Mouse (Mus musculus) neural tube, embryonic 11.5 days (tissue): Measurements from ENCODE around the gene Rnf212b. TPM values are rescaled to one million over a fixed set of nuclear protein-coding genes. Genes with fewer than 3 reads are reported as not detected.
"Not testable (repeated sequence)": the region's sequence is repeated elsewhere in the genome, so short reads cannot be mapped to it uniquely, and the experiment has no call there.

Experiments used
- ATAC-seq: fragments of 200-750 bp; cut with Nextera tagmentation; 2 replicates; pipeline ENCODE4 v1.8.0; 2017; ENCODE audit warnings: moderate number of reproducible peaks, mild to moderate bottlenecking, moderate TSS enrichment, moderate library complexity; ENCODE audit not compliant: insufficient read depth, low FRiP score, low TSS enrichment
- DNase-seq: peaks from one replicate; pipeline ENCODE4 v3.0.0-alpha.2; 2015; ENCODE audit warnings: low spot score
- H3K27ac ChIP-seq: fragments of 300-500 bp; sonication (generic); 2 replicates; pipeline ENCODE4 v1.5.1; 2014; ENCODE audit warnings: low read depth, mild to moderate bottlenecking, low read length
- H3K27me3 ChIP-seq: fragments of 300-500 bp; sonication (generic); 2 replicates; pipeline ENCODE4 v1.6.1; 2014; ENCODE audit warnings: mild to moderate bottlenecking, low read length, mixed read lengths; ENCODE audit not compliant: control insufficient read depth, insufficient read depth
- H3K36me3 ChIP-seq: fragments of 300-500 bp; sonication (generic); 2 replicates; pipeline ENCODE4 v1.6.1; 2014; ENCODE audit warnings: mild to moderate bottlenecking, low read length, moderate library complexity, mixed read lengths; ENCODE audit not compliant: control insufficient read depth, insufficient read depth
- H3K4me1 ChIP-seq: fragments of 300-500 bp; sonication (generic); 2 replicates; pipeline ENCODE4 v1.6.1; 2014; ENCODE audit warnings: low read length, mixed read lengths; ENCODE audit not compliant: control insufficient read depth, insufficient read depth
- H3K4me2 ChIP-seq: fragments of 300-500 bp; sonication (generic); 2 replicates; pipeline ENCODE4 v1.6.1; 2014; ENCODE audit warnings: low read depth, mild to moderate bottlenecking, moderate library complexity
- H3K4me3 ChIP-seq: fragments of 300-500 bp; sonication (generic); 2 replicates; pipeline ENCODE4 v1.5.1; 2014; ENCODE audit warnings: low read depth, low read length
- H3K9ac ChIP-seq: fragments of 300-500 bp; sonication (generic); 2 replicates; pipeline ENCODE4 v1.6.1; 2014; ENCODE audit warnings: mild to moderate bottlenecking, low read length
- H3K9me3 ChIP-seq: fragments of 300-500 bp; sonication (generic); 2 replicates; pipeline ENCODE4 v1.6.1; 2016; ENCODE audit warnings: low read length; ENCODE audit not compliant: control insufficient read depth
- WGBS: fragments of 180-500 bp; shearing (Covaris S2); extraction: QIAGEN DNeasy Blood & Tissue Kit; methylation state at CpG from one replicate; pipeline ENCODE4 v1.1.7; 2014; 5-methylcytosine and 5-hydroxymethylcytosine counted together
- polyA plus RNA-seq: library from polyadenylated mRNA; unstranded; fragments of >200 nt; fragmentation: Nextera tagmentation; extraction: Ambion mirVana; gene quantifications from 2 replicates; pipeline ENCODE4 v1.2.1, GENCODE M21; 2014

Gene Rnf212b
- not detected in 2 replicates for polyA plus RNA-seq

DNA sequence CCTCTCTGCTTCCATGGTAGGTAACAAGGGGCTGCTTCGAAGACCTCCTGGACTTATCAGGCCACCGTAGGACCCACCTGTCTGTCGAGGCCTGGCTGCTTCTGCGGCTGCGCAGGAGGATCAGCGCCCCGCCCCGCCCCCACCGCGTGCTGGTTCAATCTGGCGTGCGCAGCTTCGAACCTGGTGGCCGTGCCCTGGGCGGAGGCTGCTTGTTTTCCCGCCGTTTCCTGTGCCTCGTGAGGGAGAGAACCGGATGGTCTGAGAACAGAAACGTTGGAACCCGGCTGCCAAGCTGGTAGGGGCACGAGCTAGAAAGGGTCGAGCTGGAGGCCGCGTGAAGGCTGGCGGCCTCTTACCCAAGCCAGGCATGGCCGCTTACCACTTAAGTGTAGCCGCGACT lies at the start of gene Rnf212b:
Gene Rnf212b, plus strand, starts transcription at position 151 of the 400 bp plus-strand sequence.
- ATAC-seq (no peak), DNase-seq (no peak)
- H3K4me2 ChIP-seq = no peak within 1 kb of the TSS
- 82% methylated on average over 29 of the region's 29 CpGs for WGBS
- H3K27ac ChIP-seq = no peak within 1 kb of the TSS
- no peaks in the 10 kb centered on the region for H3K4me1 ChIP-seq
- H3K9me3 ChIP-seq = no peaks in the 10 kb centered on the region
- no peak within 1 kb of the TSS for H3K4me3 ChIP-seq
- no peak within 1 kb of the TSS for H3K9ac ChIP-seq
- no peaks in the 10 kb centered on the region for H3K27me3 ChIP-seq
- no peaks in the 10 kb centered on the region for H3K36me3 ChIP-seq

DNA sequence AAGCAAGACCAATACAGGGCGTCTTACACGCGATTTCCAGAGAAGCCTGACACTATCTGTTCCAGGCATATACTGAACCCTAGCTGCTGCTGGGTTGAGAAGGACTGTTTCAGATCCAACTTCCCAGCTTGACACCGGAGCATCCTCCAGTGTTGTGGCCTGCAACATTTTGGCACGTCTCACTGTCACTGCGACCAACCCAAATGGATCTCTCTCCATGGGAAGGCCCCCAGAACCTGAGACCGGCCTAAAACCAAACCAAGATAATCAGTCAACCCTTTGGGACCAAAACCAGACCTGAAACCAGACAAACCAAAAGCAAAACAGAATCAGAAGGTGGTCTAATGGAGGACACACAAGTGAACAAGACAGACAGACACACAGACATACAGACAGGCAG lies 47.0 kb upstream of the Rnf212b start:
- not testable (repeated sequence) for H3K27ac ChIP-seq, ATAC-seq, H3K27me3 ChIP-seq, H3K4me2 ChIP-seq, H3K9me3 ChIP-seq, H3K9ac ChIP-seq, H3K4me1 ChIP-seq, H3K4me3 ChIP-seq, H3K36me3 ChIP-seq, DNase-seq
- WGBS = 98% methylated on average over 6 of the region's 7 CpGs

DNA sequence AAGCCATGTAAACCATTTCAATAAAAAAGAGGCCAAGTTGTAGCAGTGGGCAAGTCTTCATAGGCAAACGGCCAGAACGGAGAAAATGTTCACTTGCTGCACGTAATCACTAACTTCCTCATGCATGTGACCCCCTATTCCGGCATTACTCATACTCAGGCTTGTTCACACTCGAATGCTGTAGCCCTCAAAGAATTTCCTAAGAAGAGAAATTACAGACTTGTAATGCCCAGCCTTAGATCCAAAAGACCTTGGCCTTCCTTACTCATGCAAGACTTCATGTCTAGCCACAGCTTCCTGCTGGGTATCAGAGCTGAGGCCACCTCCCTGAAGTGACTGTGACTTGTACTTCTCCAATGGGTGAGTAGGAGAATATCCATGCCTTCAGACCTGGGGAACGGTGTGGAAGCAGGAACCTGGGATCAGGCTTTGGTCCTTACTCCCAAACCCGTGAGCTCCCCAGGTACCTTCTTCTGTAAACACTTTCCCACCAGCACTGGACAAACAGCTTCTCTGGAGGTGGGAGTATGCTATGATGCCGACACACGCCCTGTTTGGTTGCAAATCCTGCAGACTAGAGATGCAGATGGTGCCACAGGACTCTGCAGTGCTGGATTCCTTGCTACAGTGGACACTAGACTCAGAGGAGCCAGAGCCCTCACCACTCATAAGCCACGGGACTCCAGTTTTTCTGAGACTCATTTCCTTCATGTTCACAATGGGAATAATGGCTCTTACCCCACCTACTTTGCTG lies 45.5 kb upstream of the Rnf212b start:
- Histone ChIP-seq H3K9ac (no peak overlapping the region), H3K4me1 (no peaks in the 10 kb centered on the region), H3K9me3 (no peaks in the 10 kb centered on the region), H3K27ac (no peak overlapping the region), H3K4me2 (no peak overlapping the region), H3K4me3 (no peak overlapping the region), H3K36me3 (no peaks in the 10 kb centered on the region), H3K27me3 (no peaks in the 10 kb centered on the region)
- no peak for DNase-seq
- WGBS = 88% methylated on average over 10 of the region's 10 CpGs
- ATAC-seq = no peak

DNA sequence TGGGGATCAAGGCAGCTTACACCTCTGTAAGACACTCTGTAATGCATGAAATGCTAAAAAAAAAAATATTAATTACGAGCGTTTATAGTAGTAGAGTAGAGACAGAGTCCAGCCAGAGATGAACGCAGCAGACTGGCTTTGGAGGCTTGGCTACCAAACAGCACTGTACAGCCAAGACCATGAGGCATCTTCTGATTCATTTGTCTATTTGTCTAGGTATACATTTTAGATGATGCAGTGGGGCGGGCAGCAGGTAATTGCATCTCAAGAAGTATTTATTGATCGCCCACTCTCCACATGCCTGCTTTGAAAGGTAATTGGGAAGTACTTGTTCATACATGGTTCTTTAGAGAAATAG lies 44.9 kb upstream of the Rnf212b start:
- Histone ChIP-seq H3K4me1 (no peaks in the 10 kb centered on the region), H3K9me3 (no peaks in the 10 kb centered on the region), H3K4me3 (no peak overlapping the region), H3K9ac (no peak overlapping the region), H3K27ac (no peak overlapping the region), H3K36me3 (no peaks in the 10 kb centered on the region), H3K4me2 (no peak overlapping the region), H3K27me3 (no peaks in the 10 kb centered on the region)
- WGBS = 97% methylated on average over 5 of the region's 5 CpGs
- no peak for DNase-seq
- no peak for ATAC-seq

DNA sequence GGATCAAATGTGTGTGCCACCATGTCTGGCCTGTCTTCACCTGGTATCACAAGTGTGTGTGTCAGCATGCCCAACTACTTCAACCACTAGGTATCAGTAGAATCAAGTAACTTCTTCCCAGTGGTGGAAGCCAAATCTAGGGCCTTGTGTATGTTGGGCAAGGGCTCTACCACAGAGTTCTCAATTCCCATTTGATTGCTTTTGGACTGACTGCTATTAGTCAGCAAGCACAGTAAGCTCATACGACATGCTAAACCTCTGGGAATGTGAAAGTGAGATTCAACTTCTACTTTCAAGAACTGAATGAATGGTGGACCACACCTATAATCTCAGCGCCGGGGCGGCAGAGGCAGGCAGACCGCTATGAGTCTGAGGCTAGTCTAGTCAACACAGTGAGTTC lies 43.6 kb upstream of the Rnf212b start:
- H3K27ac ChIP-seq = no peak overlapping the region
- H3K27me3 ChIP-seq = no peaks in the 10 kb centered on the region
- H3K9ac ChIP-seq = no peak overlapping the region
- no peaks in the 10 kb centered on the region for H3K4me1 ChIP-seq
- 97% methylated on average over 5 of the region's 5 CpGs for WGBS
- ATAC-seq = no peak
- no peaks in the 10 kb centered on the region for H3K36me3 ChIP-seq
- no peak for DNase-seq
- no peak overlapping the region for H3K4me3 ChIP-seq
- H3K4me2 ChIP-seq = no peak overlapping the region
- no peaks in the 10 kb centered on the region for H3K9me3 ChIP-seq

DNA sequence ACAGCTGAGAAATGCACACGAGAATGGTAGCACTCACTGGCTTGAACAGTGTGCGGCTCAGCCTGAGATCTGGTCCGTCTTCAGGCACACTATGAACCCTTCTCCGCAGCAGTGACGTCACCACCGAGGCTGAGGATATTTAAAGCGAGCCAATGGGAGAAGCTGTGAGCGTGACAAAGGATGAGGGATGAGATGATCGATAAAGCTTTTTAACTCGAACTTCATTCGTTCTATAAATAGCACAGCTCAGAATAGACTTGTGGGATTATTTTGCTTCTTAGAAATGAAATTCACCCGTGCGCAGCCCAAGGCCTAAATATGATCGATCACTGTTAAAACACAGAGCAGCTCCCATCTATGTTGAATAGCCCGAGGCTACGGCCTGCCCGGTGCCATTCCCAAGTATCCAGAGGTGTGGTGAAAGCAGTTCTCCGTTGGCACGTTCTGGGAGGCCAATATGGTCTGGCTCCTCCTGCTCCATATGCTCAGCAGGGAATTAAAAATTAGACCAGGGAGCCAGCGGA lies 41.5 kb upstream of the Rnf212b start:
- Histone ChIP-seq H3K9me3 (no peaks in the 10 kb centered on the region), H3K4me3 (no peak overlapping the region), H3K27ac (no peak overlapping the region), H3K4me2 (no peak overlapping the region), H3K9ac (no peak overlapping the region), H3K27me3 (no peaks in the 10 kb centered on the region), H3K36me3 (no peaks in the 10 kb centered on the region), H3K4me1 (no peaks in the 10 kb centered on the region)
- ATAC-seq (no peak), DNase-seq (no peak)
- 77% methylated on average over 20 of the region's 20 CpGs for WGBS

DNA sequence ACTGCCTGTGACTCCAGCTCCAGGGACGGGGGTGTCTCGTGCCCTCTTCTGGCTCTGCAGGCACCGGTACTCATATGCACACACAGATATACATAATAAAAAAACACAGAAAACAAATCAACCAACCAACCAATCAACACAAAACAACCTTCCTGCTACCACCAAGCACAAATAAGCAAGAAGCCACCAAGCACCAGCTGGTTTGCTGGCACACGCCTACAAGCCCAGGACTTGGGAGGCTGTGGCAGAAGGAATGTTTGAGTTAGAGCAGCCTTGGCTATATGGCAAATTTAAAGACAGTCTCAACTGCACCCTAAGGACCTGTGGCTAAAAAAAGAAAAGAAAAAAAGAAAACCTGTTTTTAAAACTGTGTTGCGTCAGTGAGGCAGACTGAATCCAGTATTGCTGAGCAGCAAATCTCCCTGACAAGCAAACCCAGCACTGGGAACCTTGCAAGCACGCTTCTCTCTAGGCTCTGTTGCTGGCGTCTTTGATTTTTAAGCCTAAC lies 38.4 kb upstream of the Rnf212b start:
- ATAC-seq (no peak), DNase-seq (no peak)
- no peaks in the 10 kb centered on the region; the same call in 1 of the 2 replicates for H3K27me3 ChIP-seq
- no peaks in the 10 kb centered on the region for H3K9me3 ChIP-seq
- no peak overlapping the region for H3K4me2 ChIP-seq
- WGBS = 87% methylated on average over 7 of the region's 7 CpGs
- no peaks in the 10 kb centered on the region for H3K4me1 ChIP-seq
- H3K4me3 ChIP-seq = no peak overlapping the region
- no peak overlapping the region for H3K9ac ChIP-seq
- H3K36me3 ChIP-seq = no peaks in the 10 kb centered on the region
- H3K27ac ChIP-seq = no peak overlapping the region

DNA sequence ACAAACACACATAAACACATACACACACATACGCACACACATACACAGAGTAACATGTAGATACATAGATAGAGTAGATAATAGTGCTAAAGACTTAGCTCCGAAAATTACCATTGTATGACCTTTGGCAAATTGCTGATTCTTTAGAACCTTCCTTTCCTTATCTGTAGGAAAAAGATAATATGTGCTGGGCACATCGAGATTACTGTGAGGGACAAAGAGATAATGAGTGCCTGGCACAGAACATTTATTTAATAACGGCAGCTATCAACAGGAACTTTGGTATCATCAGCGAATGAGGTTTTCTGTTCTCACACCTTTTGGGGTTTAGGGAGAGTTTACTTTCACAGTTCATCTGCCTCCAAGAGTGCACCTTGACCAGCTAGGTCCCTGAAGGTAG lies 37.2 kb upstream of the Rnf212b start:
- DNase-seq (no peak), ATAC-seq (no peak)
- Histone ChIP-seq H3K36me3 (no peaks in the 10 kb centered on the region), H3K27ac (no peak overlapping the region), H3K4me1 (no peaks in the 10 kb centered on the region), H3K9me3 (no peaks in the 10 kb centered on the region), H3K27me3 (no peaks in the 10 kb centered on the region; the same call in 1 of the 2 replicates), H3K9ac (no peak overlapping the region), H3K4me3 (no peak overlapping the region), H3K4me2 (no peak overlapping the region)
- 88% methylated on average over 5 of the region's 5 CpGs for WGBS

DNA sequence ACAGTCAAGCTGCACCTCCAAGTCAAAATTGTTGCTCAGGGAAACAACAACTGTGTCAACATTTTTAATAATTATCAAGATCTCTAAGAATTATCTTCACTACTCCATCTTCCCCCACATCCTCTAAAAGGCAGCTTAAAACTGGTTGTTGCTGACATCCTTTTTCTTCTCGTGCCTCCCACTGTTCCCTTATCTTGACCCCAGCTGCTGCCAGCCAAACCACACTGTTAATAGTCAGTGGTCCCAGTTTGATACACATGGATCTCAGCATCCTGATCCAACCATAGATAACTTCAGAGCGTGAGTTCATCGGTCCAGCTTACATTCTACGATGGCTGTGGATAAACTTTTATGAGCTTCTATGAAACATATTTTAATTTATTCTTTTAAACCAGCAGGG lies 36.0 kb upstream of the Rnf212b start:
- ATAC-seq (no peak), DNase-seq (no peak)
- 91% methylated on average over 4 of the region's 4 CpGs for WGBS
- H3K27ac ChIP-seq = no peak overlapping the region
- H3K4me2 ChIP-seq = no peak overlapping the region
- H3K27me3 ChIP-seq = peaks cover 3% of the 10 kb centered on the region; the same call in 1 of the 2 replicates
- no peaks in the 10 kb centered on the region for H3K9me3 ChIP-seq
- no peak overlapping the region for H3K9ac ChIP-seq
- no peaks in the 10 kb centered on the region for H3K36me3 ChIP-seq
- no peaks in the 10 kb centered on the region for H3K4me1 ChIP-seq
- H3K4me3 ChIP-seq = no peak overlapping the region
